Mouse (Mus musculus) cerebellum, adult (tissue): ENCODE measurements at regions not wholly inside any gene's neighbourhood (a gene's known extent, or its start where the extent isn't known, plus 50 kb on each side); places are given as distances from the start of the nearest gene placed in this dataset.

Experiments
- ATAC-seq: cut with Nextera tagmentation; 2 replicates; pipeline ENCODE4 v1.9.2; 2017; ENCODE audit warnings: mild to moderate bottlenecking, moderate library complexity, mixed read lengths; ENCODE audit not compliant: insufficient number of reproducible peaks, low FRiP score, low TSS enrichment

DNA sequence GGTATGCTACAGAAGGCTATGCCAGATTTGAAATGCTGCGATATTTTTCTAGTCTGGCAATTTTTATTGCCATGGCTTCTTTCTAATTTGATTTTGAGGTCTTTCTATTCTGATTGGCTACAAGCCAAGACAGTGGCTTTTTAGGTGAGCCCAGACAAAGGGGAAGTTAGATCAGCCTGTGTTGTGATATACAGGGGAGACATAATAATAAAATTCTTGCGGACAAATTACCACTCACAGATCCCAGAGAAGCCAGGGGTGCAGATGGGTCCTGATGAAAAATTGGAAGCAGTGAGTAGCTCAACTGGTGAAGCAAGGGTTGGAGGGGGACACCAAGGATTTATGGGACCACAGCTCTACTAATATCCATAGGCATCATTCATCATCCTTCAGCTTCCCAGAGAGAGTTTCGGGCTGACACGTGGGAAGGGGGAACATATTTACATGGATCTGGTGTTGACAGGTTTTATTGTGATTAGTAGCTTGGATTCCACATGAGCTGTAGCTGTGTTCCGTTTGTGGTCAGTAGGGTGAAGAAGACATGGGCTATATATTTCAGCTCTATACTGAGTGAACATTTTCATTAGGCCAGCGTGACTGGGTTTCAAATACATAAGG is 190.0 kb downstream of the Gm5447 start:
- no peak for ATAC-seq

DNA sequence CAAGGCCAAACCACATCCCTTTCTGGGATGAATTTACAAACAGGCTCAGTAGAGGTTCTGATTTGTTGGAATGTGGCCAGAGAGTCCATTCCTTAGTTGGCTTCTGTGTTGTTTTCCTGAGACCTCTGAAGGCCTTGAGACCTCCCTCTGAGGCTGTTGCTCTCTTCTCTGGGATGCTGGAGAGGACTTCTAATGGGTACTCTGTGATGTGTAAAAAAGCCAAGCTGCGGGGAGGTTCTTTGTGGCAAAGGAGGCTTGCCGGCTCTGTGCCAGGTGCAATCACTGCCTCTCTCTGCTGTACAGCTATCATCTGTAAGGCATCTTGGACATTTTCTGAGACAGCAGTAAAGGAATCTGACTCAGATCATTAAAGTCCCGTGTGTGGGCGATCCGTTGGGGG is 192.3 kb downstream of the Gm5447 start:
- ATAC-seq: no peak

DNA sequence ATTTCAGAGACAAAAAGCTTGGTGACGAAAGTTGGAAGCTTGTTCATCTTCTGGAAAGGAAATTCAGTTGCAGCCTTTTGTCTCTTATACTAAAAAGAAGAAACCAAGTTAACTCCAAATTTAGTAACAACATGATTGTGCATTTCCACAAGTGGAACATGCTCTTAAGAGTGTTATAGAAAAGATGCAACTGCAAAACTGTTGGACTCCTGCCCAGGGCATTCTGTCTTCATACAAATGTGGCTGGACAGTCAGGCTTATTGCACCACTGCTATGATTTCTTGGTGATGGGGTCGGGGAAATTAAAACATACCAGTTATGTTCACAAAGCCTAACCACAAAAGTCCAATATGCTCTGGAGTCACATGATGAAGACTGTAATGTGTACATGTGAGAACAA is 194.8 kb downstream of the Gm5447 start:
- ATAC-seq: no peak

DNA sequence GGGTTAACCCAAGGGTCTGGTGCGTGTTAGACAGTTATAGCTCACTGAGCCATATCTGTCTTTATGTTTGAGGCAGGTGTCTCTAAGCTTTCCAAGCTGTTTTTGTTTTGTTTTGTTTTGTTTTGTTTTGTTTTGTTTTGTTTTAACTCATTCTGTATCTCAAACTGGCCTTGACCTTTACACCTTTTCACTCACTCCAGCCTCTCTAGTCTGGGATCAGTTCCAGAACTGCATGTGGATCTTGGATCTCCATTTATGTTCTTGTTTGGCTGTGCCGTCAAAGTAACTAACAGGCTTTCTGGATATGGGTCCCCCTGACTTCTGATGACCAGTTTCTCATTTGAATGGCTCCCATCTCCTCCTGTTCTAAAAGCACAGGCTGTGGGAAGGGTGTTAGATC is 197.7 kb downstream of the Gm5447 start:
- no peak for ATAC-seq

DNA sequence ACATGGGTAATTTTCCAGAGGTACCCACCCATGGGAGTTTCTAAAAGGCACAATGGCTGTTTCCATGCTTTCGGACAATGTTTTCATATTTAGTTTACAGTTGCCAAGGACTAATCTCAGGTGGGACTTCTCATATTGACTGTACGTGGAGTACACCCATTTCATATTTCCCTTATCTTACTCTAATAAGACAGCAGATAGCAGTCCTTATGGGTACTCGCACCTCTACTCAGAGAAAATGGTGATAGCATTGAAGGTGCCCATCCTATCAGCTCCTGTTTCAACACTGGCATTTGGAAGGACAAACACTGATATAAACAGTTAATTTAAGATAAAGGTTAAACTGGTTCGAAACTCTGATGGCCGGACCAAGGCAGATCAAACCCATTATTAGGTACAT is 198.6 kb downstream of the Gm5447 start:
- no peak for ATAC-seq

DNA sequence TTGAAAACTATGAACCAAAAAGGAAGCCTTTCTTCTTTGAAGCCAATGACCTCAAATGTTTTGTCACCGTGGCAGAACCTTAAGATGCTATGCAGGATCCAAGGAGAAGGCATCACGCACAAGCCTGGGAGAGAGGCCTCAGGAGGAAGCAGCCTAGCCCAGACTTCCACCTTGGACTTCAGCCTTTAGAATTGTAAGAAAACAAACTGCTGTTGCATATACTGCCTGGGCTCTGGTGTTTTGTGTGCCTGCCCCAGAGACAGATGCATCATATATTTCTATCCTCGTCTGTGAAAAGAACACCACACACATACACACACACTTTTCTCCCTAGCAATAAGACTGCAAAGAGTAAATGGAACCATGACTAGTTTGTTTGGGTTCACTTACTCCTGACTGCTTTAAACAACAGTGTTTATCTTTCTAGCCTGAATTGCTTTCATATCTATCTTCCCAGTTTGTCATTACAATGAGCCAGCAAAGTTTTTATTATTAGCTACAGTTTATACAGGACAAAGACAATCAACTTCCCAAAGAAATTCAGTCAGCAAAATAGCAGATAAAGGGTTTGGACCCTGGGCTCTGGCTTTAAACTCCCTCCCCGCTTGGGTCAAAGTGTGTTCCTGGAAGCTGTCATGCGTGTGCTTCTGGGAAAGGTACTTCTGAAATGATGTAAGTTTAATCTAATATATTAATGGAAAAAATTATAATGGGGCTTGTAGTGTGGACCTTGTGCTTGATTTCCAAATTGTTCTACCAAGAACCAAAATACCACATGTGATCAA is 204.2 kb downstream of the Gm5447 start:
- ATAC-seq: no peak

DNA sequence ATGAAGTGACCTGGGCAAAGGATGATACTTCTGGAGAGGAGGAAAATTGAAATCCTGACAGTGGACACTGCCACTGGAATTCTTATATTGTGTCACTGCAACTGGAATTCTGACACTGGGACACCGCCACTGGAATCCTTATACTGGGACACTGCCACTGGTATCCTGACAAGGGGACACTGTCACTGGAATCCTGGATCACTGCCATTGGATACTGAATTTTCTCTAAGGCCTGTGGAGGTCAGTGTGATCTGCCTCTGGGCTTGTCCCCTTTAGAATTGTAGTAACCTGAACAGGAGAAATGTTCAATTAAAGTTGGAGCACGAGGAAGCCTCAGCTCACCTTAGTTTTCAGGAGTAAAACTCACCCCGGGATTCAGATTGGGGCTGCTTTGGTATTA is 205.0 kb downstream of the Gm5447 start:
- ATAC-seq: no peak; the same call in 1 of the 2 replicates

DNA sequence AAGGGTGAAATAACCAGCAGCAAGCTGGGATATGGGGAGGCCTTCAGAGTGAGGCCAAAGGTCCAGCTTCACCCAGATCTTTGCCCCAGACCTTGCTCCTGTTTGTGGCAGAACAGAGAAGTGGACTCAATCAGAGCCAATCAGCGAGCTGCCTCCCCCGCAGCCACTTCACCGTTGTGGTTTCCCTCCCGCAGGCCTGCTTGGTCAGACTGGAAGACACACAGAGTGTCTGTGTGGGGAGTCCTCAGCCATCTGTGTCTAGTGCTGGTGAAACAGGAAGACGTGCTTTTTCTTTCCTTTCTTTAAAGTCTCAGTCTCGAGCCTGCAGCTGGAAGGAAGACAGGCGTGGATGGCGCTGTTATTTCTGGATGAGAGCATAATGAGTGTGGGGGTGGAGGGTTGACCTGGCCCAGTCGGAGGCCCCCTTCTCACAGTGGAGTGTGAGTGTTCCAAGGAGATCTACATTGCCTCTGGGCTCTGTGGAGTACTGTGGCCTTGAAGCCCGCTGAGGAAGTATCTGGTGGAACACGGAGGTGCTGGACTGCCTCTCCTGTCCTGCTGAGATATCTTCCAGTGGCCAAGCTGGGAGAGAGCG is 205.5 kb downstream of the Gm5447 start:
- peak; percentile 85 for ATAC-seq

DNA sequence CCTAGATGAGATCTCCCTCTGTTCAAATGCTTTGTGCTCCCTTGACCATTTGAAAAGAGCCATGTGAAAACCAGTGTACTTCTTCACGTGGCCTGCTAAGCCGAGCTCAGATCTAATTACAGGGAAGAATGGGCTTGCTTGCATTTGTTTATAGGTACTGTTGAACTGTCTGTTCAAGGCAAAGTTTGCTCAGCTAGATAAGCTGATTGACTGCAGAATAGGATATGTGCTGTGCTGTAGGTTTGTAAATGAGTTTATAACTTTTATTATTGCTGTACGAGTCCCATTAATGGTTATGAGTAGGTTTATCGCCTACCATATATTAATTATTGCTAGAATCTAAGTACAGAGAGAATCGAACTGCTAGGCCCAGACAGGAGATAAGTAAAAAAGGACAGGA is 207.5 kb downstream of the Gm5447 start:
- no peak for ATAC-seq

DNA sequence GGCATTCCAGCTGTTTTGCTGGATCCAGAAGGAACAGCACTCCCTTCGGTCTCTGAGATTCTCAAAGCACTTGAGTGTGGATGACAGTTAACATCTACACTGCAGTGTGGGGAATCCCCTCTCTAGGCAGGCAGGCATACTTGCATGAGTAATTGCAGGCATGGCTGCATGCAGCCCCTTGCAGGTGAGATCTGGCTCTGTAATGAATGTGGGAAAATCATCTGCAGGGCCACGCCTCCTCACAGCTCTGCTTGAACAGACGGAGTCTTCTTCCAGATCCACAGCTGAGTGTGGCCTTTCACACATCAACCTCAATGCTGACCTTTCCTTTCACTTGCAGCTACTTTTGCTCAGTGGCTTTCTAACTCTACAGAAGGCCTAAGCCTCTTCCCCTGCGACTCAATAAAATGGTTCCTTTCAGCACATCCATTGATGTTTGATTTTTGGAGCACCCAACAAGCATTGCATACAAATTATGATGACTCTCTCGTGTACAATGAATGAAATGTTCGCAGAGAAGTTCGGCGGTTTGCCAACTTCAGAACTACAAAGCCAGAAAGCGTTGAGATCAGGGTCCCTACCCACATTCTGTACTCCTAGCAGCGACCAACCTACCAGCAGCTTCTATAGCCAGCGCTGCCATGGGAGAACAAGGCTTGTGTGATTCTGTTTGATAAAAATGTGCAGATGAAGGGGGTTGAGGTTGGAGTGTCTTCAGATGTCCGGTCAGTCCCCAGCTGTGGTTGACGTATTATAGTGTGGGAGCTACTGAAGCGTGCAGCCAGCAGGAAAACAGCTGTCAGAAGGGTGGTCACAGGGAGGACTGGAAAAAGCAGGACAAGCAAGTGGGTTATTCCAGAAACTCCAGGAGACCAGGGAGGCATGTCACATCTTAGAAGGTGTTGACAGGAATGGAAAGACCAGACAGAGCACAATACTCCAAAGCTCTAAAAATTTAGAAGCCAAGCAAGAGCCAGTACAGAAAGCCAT is 211.1 kb downstream of the Gm5447 start:
- no peak for ATAC-seq

DNA sequence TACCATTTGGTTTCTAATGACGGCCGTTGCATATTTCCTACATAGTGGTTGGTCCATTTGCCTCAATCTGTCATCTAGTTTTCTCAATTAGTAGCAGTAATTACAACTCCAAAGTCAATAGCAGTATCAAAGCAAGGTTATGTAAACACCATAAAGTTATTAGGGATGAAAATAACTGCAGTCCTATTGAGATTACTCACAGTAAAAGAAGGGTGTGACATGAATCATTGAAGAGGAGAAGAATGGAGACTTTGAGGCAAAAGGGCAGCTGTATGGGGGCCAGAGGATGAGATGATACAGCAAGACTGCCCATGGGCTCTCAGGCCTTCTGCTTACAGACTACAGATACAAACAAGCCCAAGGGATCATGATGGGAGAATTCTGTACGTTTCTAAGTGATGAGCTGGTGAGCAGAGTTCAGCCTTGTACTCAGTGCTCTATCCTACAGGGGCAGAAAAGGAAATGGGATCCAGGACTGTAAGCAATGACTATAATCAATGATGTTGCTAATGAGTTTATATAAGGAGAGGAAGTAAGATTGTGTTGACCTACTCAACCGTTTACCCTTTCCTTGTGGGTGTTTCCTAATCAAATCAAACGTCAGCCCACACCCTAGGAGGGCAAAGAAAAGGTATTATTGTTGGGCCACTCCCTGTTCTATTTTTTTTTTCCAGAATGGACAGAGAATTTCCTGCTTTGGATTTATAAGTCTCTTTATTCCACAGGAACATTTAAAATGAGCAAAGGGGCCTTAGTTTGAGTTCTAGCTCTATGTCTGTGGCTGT is 213.0 kb downstream of the Gm5447 start:
- ATAC-seq: no peak

DNA sequence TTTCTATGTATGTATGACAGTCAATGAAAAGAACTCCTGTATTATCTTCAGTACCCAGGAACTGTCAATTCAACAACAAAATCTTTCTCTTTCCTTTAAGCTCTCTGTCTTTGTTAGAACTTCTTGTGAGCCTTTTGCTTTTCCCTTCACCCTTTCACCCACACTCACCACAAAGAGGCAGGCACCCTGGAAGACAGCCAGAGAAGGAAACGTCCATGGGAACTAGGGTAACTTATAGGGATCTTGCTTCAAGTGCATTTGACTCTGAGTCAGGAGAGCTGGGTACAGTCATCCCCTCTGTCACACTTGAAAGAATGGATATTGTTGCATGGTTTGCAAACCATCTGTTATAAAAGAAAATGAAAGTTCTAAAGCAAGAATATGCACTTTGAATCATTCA is 215.1 kb downstream of the Gm5447 start:
- no peak for ATAC-seq

DNA sequence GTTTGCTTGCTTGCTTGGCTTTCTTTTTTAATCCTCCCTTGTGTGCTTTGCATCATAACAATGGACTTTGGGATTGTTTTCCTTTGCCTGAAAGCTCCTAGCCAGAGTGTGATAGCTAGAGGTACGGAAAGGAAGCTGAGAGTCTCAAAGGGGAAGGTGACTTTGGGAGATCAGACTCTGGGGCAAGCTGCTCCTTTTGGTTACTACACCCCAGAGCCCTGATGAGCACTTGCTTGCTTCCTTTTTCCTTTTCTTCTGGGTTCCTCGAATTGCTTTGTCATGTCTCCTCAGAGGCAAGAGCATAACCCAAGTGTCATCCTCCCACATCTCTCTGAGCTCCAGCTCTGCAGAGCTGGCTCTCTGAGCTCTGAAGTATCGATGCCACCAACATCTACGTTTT is 216.0 kb downstream of the Gm5447 start:
- ATAC-seq: no peak

DNA sequence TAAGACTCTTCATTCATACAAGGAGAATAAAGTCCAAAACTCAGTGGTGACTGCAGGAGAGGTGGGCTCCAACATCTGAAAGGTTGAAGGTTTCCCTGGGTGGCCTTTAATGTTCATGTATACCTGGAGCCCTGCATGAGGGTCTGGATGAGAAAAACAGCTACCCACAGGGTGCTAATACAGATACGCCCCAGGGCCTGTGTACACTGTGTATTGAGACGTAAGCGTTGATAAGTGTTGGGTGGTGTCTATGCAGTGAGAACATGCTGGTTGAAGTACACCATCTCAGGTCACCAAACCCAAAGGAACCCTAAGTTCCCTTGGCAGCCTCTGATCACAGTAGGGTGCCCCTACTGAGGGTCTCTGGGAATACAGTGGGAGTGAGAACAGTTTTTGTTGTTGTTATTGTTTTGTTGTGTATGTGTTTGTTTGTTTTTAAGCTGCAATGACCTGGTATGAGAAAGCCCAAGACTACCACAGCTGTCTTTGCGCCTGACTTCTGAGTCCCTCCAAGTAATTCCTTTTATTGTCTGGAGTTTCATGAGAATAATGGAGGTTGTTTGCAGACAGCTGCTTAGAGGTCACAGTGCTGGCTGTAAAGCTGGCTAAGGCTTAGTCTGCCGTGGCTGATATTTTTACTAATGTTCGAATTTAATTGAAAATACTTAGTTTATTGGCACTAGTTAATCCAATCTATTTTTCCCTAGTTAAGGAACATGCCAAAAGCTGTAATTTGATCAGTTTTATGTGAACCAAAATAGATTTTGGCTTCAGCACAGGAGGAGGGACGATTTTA is 217.5 kb downstream of the Gm5447 start:
- ATAC-seq: no peak

DNA sequence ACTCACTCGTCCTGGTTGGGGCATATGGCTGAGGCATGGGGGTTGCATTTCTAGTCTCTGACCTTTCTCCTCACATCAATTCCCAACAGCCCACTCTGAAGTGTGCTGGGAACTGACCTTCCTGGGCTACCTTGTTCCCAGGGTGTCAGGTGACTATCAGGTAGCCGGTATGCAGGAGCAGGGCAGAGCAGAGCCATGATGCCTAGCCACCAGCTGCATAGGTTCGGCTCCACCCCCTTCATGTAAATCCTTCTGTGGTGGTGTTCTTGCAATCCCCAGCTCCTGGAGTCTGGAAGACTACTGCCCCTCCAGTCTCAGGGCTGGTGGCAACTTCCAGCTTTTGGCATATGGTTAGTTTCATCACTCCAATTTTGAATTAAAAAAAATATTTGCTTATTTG is 221.0 kb downstream of the Gm5447 start:
- ATAC-seq: no peak

DNA sequence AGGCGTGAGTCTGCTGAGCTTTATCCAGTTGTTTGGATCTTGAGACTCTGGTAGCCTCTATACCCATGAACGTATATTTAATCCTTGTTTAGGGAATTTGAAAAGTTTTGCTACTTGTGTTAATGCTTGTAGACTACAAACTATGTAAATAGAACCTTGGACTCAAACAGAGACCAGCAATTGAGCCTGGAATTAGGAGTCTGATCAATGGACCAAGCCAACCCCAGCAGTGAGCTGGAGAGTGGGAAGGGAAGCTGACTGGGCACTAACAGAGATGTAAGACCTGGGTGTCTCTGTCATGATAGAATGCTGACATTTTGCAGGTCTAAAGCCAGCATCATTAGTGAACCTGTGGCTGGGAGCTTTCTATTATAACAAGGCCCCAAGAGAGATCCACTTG is 222.5 kb downstream of the Gm5447 start:
- 0 out of 2 replicates have a peak, but pooled peaks have one; percentile 17 for ATAC-seq

DNA sequence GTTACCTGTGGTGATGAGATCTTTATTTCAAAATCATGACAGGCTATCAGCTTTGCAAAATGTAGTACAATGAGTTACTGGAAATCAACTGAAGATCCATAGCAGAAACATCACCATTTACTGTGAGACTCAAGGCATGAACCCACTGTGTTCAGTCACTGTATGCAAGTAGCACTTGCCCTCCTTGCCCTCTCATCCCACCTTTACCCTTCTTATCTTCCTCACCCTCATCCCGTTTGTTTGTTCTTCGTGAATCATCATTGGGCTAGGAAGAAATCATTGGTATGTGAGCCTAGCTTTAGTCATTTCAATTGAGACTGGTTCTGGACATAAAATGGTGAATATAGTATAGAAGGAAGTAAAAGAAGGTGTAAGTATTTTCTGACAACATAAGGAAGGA is 223.6 kb downstream of the Gm5447 start:
- ATAC-seq: no peak

DNA sequence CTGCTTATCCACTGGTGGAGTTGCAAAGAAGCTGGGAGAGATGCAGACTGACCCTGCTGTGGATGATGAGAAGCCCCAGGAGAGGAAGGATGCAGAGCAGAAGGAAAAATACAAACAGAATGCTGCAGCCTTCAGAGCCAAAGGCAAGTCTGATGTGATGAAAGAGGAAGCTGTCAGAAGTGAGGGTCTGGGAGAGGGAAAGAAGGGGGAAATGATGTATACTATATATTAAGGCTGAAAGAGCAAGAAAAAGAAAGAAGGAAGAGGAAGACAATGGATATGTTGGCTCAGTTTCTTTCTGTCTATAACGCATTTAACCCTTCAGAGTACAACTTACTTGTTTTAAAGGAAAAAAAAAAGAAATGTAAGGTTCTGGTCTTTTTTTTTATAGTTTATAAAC is 225.4 kb downstream of the Gm5447 start:
- no peak for ATAC-seq

DNA sequence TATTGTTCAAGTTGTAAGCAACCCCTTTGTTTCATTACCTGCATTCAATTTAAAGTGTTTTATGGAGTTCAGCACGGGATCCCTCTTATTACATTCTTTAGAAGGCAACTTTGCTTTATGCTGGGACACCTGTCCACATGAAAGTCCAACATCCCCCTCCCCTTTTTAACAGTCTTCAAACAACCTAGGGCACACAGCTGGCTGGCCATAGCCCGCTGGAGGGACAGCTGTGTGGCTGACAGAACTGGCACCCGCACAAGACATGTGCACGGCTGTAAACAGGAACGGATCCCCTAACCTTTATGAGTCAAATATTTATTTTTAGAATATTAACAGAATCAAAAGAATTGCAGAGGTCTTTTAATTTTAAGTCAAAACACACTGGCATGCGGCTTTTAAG is 230.1 kb downstream of the Gm5447 start:
- no peak for ATAC-seq
